Mouse (Mus musculus): ENCODE measurements around the gene Syp. TPM values are rescaled to one million over a fixed set of nuclear protein-coding genes. Genes with fewer than 3 reads are reported as not detected.

The Syp gene
- polyA plus RNA-seq, 1 experiment from 2014 or later: 10.9 TPM

DNA sequence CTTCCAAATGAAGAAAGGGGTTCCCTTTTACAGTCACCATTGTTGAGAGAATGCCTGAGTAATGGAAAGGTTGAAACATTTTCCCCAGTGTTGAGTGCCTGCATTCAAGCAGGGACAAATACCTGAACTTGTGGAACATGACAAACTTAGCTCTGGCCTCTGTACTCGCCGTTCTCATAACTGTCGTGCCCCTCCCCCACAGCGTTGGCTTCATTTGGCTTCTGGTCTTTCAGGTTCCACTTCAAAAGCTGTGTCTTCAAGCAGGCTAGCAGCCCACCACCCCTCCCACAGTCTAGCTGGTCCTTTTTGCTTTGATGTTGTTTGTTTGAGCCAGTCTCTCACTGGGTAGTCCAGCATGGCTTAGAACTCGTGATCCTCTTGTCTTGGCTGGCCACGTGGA is 34.5 kb downstream of the Syp start:
- ATAC-seq (ENCODE audit: low FRiP score): no peak
- no peak overlapping the region for H3K9ac ChIP-seq (ENCODE audit: low read length)
- DNase-seq (ENCODE audit: low spot score, missing footprints): no peak
- no peaks in the 10 kb centered on the region for H3K9me3 ChIP-seq (ENCODE audit: control insufficient read depth, low read length)
- no peak overlapping the region for H3K4me3 ChIP-seq (ENCODE audit: low read depth, low read length)
- H3K4me2 ChIP-seq: no peak overlapping the region
- no peak overlapping the region for H3K27ac ChIP-seq (ENCODE audit: low read depth, low read length)
- no peaks in the 10 kb centered on the region for H3K36me3 ChIP-seq (ENCODE audit: control insufficient read depth, insufficient read depth, low read length)
- no peaks in the 10 kb centered on the region for H3K27me3 ChIP-seq (ENCODE audit: control insufficient read depth, insufficient read depth, low read length)
- WGBS: 50% methylated on average over 6 of the region's 6 CpGs
- no peaks in the 10 kb centered on the region for H3K4me1 ChIP-seq (ENCODE audit: control insufficient read depth, insufficient read depth, low read length)

DNA sequence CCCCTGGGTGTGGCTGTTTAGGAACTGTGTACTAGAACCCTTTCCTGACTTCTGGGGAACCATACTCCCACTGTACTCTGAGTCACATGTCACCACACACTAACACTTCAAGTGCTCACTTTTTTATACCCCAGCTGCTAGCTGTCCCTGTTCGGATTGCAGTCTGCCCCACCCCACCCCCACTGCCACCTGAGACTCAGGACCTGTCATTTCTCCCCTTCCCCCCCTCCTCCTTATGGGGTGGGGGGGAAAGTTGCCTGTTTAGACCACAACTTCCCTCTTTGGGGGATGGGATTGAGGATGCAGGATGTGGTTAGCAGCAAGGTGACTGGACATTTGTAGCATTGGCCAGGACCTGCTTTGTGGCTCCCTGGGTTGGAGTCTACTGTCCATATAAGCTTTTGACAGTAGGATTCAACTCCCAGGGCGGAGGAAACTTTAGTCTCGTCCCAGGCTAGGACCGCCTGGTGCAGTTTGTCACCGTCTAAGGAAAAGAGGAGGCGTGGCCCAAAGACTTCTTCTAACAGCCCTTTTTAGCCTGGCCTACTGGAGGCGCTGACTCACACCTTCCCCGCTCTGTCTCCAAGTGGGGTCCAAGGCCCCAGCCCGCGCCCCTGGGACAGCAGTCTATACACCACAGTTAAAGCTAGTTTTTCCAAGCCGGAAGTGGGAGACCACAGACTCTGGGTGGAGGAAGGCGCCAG is 35.5 kb downstream of the Syp start:
- 35% methylated on average over 12 of the region's 12 CpGs for WGBS
- H3K4me3 ChIP-seq (ENCODE audit: low read depth, low read length): no peak overlapping the region
- H3K4me1 ChIP-seq (ENCODE audit: control insufficient read depth, insufficient read depth, low read length): no peaks in the 10 kb centered on the region
- no peak overlapping the region for H3K9ac ChIP-seq (ENCODE audit: low read length)
- H3K36me3 ChIP-seq (ENCODE audit: control insufficient read depth, insufficient read depth, low read length): no peaks in the 10 kb centered on the region
- DNase-seq (ENCODE audit: low spot score, missing footprints) (no peak), ATAC-seq (ENCODE audit: low FRiP score) (no peak)
- H3K9me3 ChIP-seq (ENCODE audit: control insufficient read depth, low read length): no peaks in the 10 kb centered on the region
- H3K4me2 ChIP-seq: no peak overlapping the region
- no peak overlapping the region for H3K27ac ChIP-seq (ENCODE audit: low read depth, low read length)
- H3K27me3 ChIP-seq (ENCODE audit: control insufficient read depth, insufficient read depth, low read length): no peaks in the 10 kb centered on the region

DNA sequence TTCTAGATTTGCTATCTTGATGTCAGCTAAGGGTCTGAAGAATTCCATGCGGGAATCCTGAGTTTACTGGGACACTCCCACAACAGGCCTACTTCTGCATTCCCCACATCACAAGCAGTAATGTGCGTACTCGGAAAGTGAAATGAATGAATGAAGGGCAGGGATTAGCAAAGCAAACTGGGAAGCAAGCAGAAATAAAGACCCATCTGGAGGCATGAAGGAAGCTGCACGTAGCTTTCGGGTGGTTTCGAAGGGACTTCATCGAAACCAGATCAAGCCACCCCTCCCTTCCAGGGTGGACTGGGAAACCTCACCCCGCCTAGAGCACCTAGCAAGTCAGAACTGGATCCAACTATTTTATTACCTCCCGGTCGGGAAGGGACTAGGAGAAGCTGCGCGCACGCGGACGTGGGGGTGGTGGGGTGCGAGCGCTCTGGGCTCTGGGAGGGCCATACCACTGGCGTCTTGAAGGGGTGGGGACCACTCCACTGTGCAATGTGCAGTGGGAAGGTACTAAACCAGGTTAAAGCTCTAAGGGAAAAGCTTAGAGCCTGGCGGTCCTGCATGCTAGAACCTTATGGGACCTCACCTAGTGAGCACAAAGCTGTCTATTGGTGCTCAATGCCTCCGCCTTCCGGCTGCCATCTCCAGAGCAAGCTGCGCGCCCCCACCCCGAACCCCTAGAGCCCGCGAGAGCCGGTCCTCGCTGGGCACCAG is 36.2 kb downstream of the Syp start:
- ATAC-seq (ENCODE audit: low FRiP score): no peak
- Histone ChIP-seq H3K9ac (ENCODE audit: low read length) (no peak overlapping the region), H3K9me3 (ENCODE audit: control insufficient read depth, low read length) (no peaks in the 10 kb centered on the region), H3K4me2 (peak overlapping the region; percentile 22), H3K27me3 (ENCODE audit: control insufficient read depth, insufficient read depth, low read length) (no peaks in the 10 kb centered on the region), H3K4me1 (ENCODE audit: control insufficient read depth, insufficient read depth, low read length) (no peaks in the 10 kb centered on the region), H3K4me3 (ENCODE audit: low read depth, low read length) (no peak overlapping the region), H3K27ac (ENCODE audit: low read depth, low read length) (no peak overlapping the region), H3K36me3 (ENCODE audit: control insufficient read depth, insufficient read depth, low read length) (no peaks in the 10 kb centered on the region)
- WGBS: 39% methylated on average over 28 of the region's 28 CpGs
- DNase-seq (ENCODE audit: low spot score, missing footprints): peak; percentile 81

DNA sequence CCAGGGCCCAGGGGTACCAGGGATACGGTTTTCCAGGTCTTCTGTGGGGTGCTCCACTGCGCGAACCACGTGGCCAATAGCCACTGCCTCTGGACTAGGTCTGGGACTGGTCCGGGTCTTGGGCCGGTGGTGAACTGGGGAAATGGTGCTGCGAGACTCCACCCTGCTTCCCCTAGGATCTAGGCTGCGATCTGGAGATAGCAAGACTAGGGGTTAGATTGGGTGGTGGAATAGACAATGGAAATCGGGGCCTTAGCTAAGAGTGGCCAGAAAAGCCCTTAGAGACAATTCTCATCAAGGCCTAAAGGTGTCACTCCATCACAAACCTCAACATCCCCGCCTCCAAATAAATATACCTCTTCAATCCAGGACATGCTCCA is 36.7 kb downstream of the Syp start:
- no peak overlapping the region for H3K27ac ChIP-seq (ENCODE audit: low read depth, low read length)
- H3K4me2 ChIP-seq: peak overlapping the region; percentile 22
- H3K9me3 ChIP-seq (ENCODE audit: control insufficient read depth, low read length): no peaks in the 10 kb centered on the region
- ATAC-seq (ENCODE audit: low FRiP score) (no peak), DNase-seq (ENCODE audit: low spot score, missing footprints) (no peak)
- no peak overlapping the region for H3K9ac ChIP-seq (ENCODE audit: low read length)
- no peaks in the 10 kb centered on the region for H3K27me3 ChIP-seq (ENCODE audit: control insufficient read depth, insufficient read depth, low read length)
- H3K4me1 ChIP-seq (ENCODE audit: control insufficient read depth, insufficient read depth, low read length): no peaks in the 10 kb centered on the region
- no peaks in the 10 kb centered on the region for H3K36me3 ChIP-seq (ENCODE audit: control insufficient read depth, insufficient read depth, low read length)
- WGBS: 39% methylated on average over 10 of the region's 10 CpGs
- no peak overlapping the region for H3K4me3 ChIP-seq (ENCODE audit: low read depth, low read length)

DNA sequence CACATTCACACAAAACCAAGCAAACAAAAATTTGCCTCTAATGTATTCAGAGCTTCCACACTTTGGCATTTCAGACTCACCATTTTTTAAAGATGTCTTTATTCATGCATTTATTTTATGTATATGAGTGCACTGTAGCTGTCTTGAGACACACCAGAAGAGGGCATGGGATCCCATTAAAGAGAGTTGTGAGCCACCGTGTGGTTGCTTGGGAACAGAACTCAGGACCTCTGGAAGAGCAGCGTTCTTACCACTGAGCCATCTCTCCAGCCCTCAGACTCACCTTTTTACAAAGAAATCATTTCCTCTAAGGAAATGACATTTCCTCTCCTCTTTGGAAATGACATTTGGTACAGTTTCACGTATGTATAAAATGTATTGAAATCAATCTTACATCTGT is 40.7 kb downstream of the Syp start:
- no peaks in the 10 kb centered on the region for H3K27me3 ChIP-seq (ENCODE audit: control insufficient read depth, insufficient read depth, low read length)
- no peak overlapping the region for H3K9ac ChIP-seq (ENCODE audit: low read length)
- no peak overlapping the region for H3K4me3 ChIP-seq (ENCODE audit: low read depth, low read length)
- H3K4me1 ChIP-seq (ENCODE audit: control insufficient read depth, insufficient read depth, low read length): no peaks in the 10 kb centered on the region
- H3K4me2 ChIP-seq: no peak overlapping the region
- no peaks in the 10 kb centered on the region for H3K36me3 ChIP-seq (ENCODE audit: control insufficient read depth, insufficient read depth, low read length)
- WGBS: 37% methylated on average over 3 of the region's 3 CpGs
- no peaks in the 10 kb centered on the region for H3K9me3 ChIP-seq (ENCODE audit: control insufficient read depth, low read length)
- ATAC-seq (ENCODE audit: low FRiP score) (no peak), DNase-seq (ENCODE audit: low spot score, missing footprints) (no peak)
- no peak overlapping the region for H3K27ac ChIP-seq (ENCODE audit: low read depth, low read length)

DNA sequence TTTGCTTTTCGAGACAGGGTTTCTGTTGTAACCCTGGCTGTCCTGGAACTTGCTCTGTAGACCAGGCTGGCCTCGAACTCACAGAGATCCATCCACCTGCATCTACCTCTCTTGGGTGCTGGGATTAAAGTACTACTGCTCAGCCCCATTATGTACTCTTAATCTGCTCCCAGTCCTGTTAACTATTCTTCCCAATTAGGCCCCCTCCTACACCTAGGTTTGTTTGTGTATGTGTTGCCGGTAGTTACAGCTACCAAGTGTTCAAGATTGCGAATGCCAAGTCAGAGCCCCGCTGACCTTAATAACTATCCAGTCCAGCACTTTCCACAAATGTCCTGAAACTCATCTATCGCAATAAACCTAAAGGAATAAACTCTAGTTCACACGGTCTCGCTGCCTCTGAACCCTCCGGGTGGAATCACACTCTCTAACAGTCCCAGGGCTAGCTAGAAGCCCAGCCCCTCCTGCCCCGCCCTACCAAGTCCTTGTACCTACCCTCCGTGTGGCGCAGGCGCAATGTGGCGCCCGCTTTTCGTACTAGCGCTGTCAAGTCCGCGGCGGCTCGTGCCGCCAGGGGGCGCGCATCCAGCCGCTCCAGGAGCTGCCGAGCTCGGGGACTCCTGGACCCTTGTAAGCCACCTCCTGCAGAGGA is 41.3 kb downstream of the Syp start:
- WGBS: 15% methylated on average over 27 of the region's 27 CpGs
- H3K9me3 ChIP-seq (ENCODE audit: control insufficient read depth, low read length): no peaks in the 10 kb centered on the region
- no peaks in the 10 kb centered on the region for H3K4me1 ChIP-seq (ENCODE audit: control insufficient read depth, insufficient read depth, low read length)
- no peaks in the 10 kb centered on the region for H3K27me3 ChIP-seq (ENCODE audit: control insufficient read depth, insufficient read depth, low read length)
- 0 out of 2 replicates have a peak overlapping the region, but pooled peaks have one; percentile 30 for H3K9ac ChIP-seq (ENCODE audit: low read length)
- peak overlapping the region; percentile 14 for H3K4me3 ChIP-seq (ENCODE audit: low read depth, low read length)
- no peak overlapping the region for H3K27ac ChIP-seq (ENCODE audit: low read depth, low read length)
- ATAC-seq (ENCODE audit: low FRiP score) (peak; percentile 93), DNase-seq (ENCODE audit: low spot score, missing footprints) (peak; percentile 100)
- peak overlapping the region; percentile 42 for H3K4me2 ChIP-seq
- H3K36me3 ChIP-seq (ENCODE audit: control insufficient read depth, insufficient read depth, low read length): no peaks in the 10 kb centered on the region

DNA sequence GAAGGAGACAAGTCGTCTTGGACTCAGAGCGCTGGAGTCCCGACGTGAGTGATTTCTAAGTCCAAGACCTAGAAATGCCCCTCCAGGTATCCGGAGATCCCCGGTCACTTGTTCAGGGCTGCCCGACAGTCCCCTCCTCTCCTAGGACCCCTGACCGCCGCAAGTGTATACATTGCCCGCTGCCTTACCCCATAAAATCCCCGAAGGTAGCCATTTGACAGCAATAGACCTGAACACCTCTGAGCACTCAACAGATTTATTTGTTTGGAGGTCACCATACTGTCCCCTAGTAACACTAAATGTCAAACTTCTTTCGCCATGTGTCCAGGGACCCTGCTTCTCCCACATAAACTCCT is 41.8 kb downstream of the Syp start:
- H3K27ac ChIP-seq (ENCODE audit: low read depth, low read length): no peak overlapping the region
- 30% methylated on average over 12 of the region's 12 CpGs for WGBS
- H3K9me3 ChIP-seq (ENCODE audit: control insufficient read depth, low read length): no peaks in the 10 kb centered on the region
- peak overlapping the region; percentile 14 for H3K4me3 ChIP-seq (ENCODE audit: low read depth, low read length)
- no peaks in the 10 kb centered on the region for H3K27me3 ChIP-seq (ENCODE audit: control insufficient read depth, insufficient read depth, low read length)
- 0 out of 2 replicates have a peak overlapping the region, but pooled peaks have one; percentile 30 for H3K9ac ChIP-seq (ENCODE audit: low read length)
- no peaks in the 10 kb centered on the region for H3K36me3 ChIP-seq (ENCODE audit: control insufficient read depth, insufficient read depth, low read length)
- H3K4me1 ChIP-seq (ENCODE audit: control insufficient read depth, insufficient read depth, low read length): no peaks in the 10 kb centered on the region
- DNase-seq (ENCODE audit: low spot score, missing footprints) (no peak), ATAC-seq (ENCODE audit: low FRiP score) (peak; percentile 11; the same call in 1 of the 2 replicates)
- peak overlapping the region; percentile 42 for H3K4me2 ChIP-seq

DNA sequence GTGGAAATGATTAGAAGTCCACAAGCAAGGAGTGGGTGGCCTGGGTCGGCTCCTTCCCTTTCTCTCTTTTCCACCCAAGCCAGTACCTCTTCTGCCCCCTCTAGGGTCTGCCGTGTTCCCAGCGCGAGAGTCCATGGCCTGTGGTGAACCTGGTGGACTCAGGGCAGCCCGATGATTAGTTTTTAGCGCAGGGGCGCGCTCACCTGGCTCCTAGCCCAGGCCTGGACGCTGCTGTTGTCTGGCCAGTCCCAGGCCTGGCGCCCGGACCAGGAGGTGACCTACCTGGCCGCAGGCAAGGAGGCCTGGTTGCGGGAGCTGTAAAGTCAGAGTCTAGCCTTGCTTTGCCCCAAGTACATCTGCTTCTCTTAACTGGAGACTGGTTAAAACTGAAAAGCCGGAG is 42.6 kb downstream of the Syp start, which contains the start of gene Magix:
TSS of gene Magix (minus strand) at position 388 of the 400 bp plus-strand sequence.
- Histone ChIP-seq H3K36me3 (ENCODE audit: control insufficient read depth, insufficient read depth, low read length) (no peaks in the 10 kb centered on the region), H3K4me1 (ENCODE audit: control insufficient read depth, insufficient read depth, low read length) (no peaks in the 10 kb centered on the region), H3K27me3 (ENCODE audit: control insufficient read depth, insufficient read depth, low read length) (no peaks in the 10 kb centered on the region), H3K4me3 (ENCODE audit: low read depth, low read length) (peak within 1 kb of the TSS; percentile 14; the same call in 1 of the 2 replicates), H3K9me3 (ENCODE audit: control insufficient read depth, low read length) (no peaks in the 10 kb centered on the region), H3K9ac (ENCODE audit: low read length) (0 out of 2 replicates have a peak within 1 kb of the TSS, but pooled peaks have one; percentile 30), H3K27ac (ENCODE audit: low read depth, low read length) (no peak within 1 kb of the TSS), H3K4me2 (peak within 1 kb of the TSS; percentile 42)
- ATAC-seq (ENCODE audit: low FRiP score) (no peak), DNase-seq (ENCODE audit: low spot score, missing footprints) (no peak)
- WGBS: 71% methylated on average over 14 of the region's 14 CpGs

DNA sequence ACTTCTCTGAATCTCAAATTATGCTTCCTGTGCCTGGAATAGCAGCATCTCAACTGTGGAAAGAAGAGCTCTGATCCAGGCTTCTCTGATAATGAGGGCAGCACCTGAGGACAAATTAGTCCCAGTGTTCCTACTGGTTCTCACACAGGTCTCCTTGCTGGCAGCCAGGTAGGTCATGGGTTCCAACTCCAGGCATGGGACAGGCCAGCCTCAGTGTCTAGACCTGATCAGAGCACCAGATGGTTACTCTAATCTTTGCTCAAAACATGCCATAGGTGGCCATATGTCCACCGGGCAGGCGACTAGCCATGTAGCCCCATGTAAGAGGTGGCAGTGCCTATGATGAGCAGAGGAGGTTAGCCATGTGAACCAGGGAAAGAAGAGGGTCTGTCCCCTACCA is 50.0 kb downstream of the Syp start:
- ATAC-seq (ENCODE audit: low FRiP score) (no peak), DNase-seq (ENCODE audit: low spot score, missing footprints) (no peak)
- no peak overlapping the region for H3K4me3 ChIP-seq (ENCODE audit: low read depth, low read length)
- no peak overlapping the region for H3K4me2 ChIP-seq
- no peak overlapping the region for H3K9ac ChIP-seq (ENCODE audit: low read length)
- WGBS: 97% methylated on average over 2 of the region's 2 CpGs
- H3K27ac ChIP-seq (ENCODE audit: low read depth, low read length): no peak overlapping the region
- H3K27me3 ChIP-seq (ENCODE audit: control insufficient read depth, insufficient read depth, low read length): no peaks in the 10 kb centered on the region
- H3K4me1 ChIP-seq (ENCODE audit: control insufficient read depth, insufficient read depth, low read length): no peaks in the 10 kb centered on the region
- no peaks in the 10 kb centered on the region for H3K36me3 ChIP-seq (ENCODE audit: control insufficient read depth, insufficient read depth, low read length)
- no peaks in the 10 kb centered on the region for H3K9me3 ChIP-seq (ENCODE audit: control insufficient read depth, low read length)

Measured in midbrain, embryonic 11.5 days (tissue).